Mouse (Mus musculus) urinary bladder, postnatal 4 days (tissue): ENCODE data around the gene Auh.

Experiments
- DNase-seq, 2 experiments: peaks; one replicate each; pipeline ENCODE4 v3.0.0; 2021 to 2022; ENCODE audit warnings: low spot score in 2 of 2

Auh gene

GRCm38 (mm10) chr13:52929209-52930171 is at the start of gene Auh:
Gene Auh, minus strand, starts transcription at chr13:52929681.
- peak; percentile 80 to 88 for DNase-seq

GRCm38 (mm10) chr13:52978321-52978981 is 49.0 kb upstream of the Auh start:
- DNase-seq = peak in 1 of 2 experiments; percentile 37

GRCm38 (mm10) chr13:52977757-52978156 is 48.3 kb upstream of the Auh start:
- DNase-seq = no peak

GRCm38 (mm10) chr13:52977221-52977609 is 47.7 kb upstream of the Auh start:
- DNase-seq = no peak

- DNase-seq = no peak
Observed at GRCm38 (mm10) chr13:52976510-52977220, 47.2 kb upstream of the Auh start.

- DNase-seq = no peak
Observed at GRCm38 (mm10) chr13:52976130-52976509, 46.6 kb upstream of the Auh start.

GRCm38 (mm10) chr13:52974676-52975075 is 45.2 kb upstream of the Auh start:
- no peak for DNase-seq

- DNase-seq = no peak
Observed at GRCm38 (mm10) chr13:52973427-52973826, 43.9 kb upstream of the Auh start.

GRCm38 (mm10) chr13:52972626-52973025 is 43.1 kb upstream of the Auh start:
- no peak for DNase-seq

GRCm38 (mm10) chr13:52970876-52971275 is 41.4 kb upstream of the Auh start:
- no peak for DNase-seq

- no peak for DNase-seq
Observed at GRCm38 (mm10) chr13:52962922-52963321, 33.4 kb upstream of the Auh start.

- DNase-seq = no peak
Observed at GRCm38 (mm10) chr13:52962361-52962760, 32.9 kb upstream of the Auh start.

- no peak for DNase-seq
Observed at GRCm38 (mm10) chr13:52953779-52954553, 24.5 kb upstream of the Auh start.

- no peak for DNase-seq
Observed at GRCm38 (mm10) chr13:52949211-52949610, 19.7 kb upstream of the Auh start.

GRCm38 (mm10) chr13:52947545-52947944 is 18.1 kb upstream of the Auh start:
- no peak for DNase-seq

- no peak for DNase-seq
Observed at GRCm38 (mm10) chr13:52945769-52946168, 16.3 kb upstream of the Auh start.

- DNase-seq = no peak
Observed at GRCm38 (mm10) chr13:52944116-52944515, 14.6 kb upstream of the Auh start.

- DNase-seq = no peak
Observed at GRCm38 (mm10) chr13:52942876-52943388, 13.5 kb upstream of the Auh start.

- DNase-seq = no peak
Observed at GRCm38 (mm10) chr13:52940956-52941355, 11.5 kb upstream of the Auh start.

- DNase-seq = peak in 1 of 2 experiments; percentile 47
Observed at GRCm38 (mm10) chr13:52930582-52930981, 1.1 kb upstream of the Auh start.

GRCm38 (mm10) chr13:52928392-52928791 is 1.1 kb downstream of the Auh start:
- DNase-seq = no peak
